Mouse (Mus musculus) lung, adult 2 months (tissue): ENCODE measurements around the gene Tlr8.

ENCODE experiments used
- CTCF ChIP-seq: fragments of 200-500 bp; IDR thresholded peaks from 2 replicates; pipeline ENCODE4 v1.5.1; 2011; ENCODE audit warnings: mild to moderate bottlenecking, low read length, control low read depth; ENCODE audit not compliant: insufficient read depth
- POLR2A ChIP-seq: fragments of 200-500 bp; IDR thresholded peaks from 2 replicates; pipeline ENCODE4 v1.6.1; 2011; ENCODE audit warnings: low read depth, mild to moderate bottlenecking, control low read depth, low read length, borderline replicate concordance; ENCODE audit errors: extremely low read depth

DNA sequence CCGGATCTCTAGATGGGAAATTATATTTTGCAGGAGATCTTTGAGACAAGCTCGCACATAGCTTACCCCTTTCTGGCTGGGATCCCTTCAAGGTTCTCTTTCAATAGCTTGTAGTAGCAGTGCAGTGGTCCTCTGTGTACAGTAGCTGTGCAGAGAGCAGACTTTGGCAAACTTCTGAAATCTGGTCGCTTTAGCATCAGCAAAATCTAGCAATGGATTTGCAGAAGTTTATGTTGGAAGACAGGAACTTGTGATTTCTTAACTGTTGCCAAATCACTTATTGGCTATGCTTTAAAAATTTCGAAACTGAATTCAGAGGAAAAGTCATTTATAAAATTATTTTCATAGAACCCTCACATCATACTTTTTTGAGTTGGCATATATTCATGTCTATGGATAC is at the start of gene Tlr8:
- TF ChIP-seq CTCF (no peak), POLR2A (no peak)
